Mouse (Mus musculus) hindbrain, embryonic 13.5 days (tissue): ENCODE results near the gene Sbno2. TPM values are rescaled to one million over a fixed set of nuclear protein-coding genes. Genes with fewer than 3 reads are reported as not detected.
"Not testable (repeated sequence)": the region's sequence is repeated elsewhere in the genome, so short reads cannot be mapped to it uniquely, and the experiment has no call there.

ENCODE experiments used
- ATAC-seq: fragments of 200-750 bp; cut with Nextera tagmentation; 2 replicates; pipeline ENCODE4 v1.8.0; 2017; ENCODE audit warnings: moderate TSS enrichment; ENCODE audit not compliant: low FRiP score
- H3K27ac ChIP-seq: fragments of 300-500 bp; sonication (generic); 2 replicates; pipeline ENCODE4 v1.5.1; 2015; ENCODE audit warnings: inconsistent platforms, mild to moderate bottlenecking, moderate library complexity
- H3K27me3 ChIP-seq: fragments of 300-500 bp; sonication (generic); 2 replicates; pipeline ENCODE4 v1.6.1; 2015; ENCODE audit warnings: mild to moderate bottlenecking, inconsistent platforms
- H3K36me3 ChIP-seq: fragments of 300-500 bp; sonication (generic); 2 replicates; pipeline ENCODE4 v1.6.1; 2015; ENCODE audit warnings: mild to moderate bottlenecking, inconsistent platforms
- H3K4me1 ChIP-seq: fragments of 300-500 bp; sonication (generic); replicated peaks from 2 replicates; pipeline ENCODE4 v1.6.1; 2015; ENCODE audit warnings: inconsistent platforms
- H3K4me2 ChIP-seq: fragments of 300-500 bp; sonication (generic); 2 replicates; pipeline ENCODE4 v1.6.1; 2015; ENCODE audit warnings: inconsistent platforms, mild to moderate bottlenecking, moderate library complexity
- H3K4me3 ChIP-seq: fragments of 300-500 bp; sonication (generic); 2 replicates; pipeline ENCODE4 v1.5.1; 2015; ENCODE audit warnings: mild to moderate bottlenecking, inconsistent platforms
- H3K9ac ChIP-seq: fragments of 300-500 bp; sonication (generic); 2 replicates; pipeline ENCODE4 v1.6.1; 2015; ENCODE audit warnings: mild to moderate bottlenecking, inconsistent platforms
- H3K9me3 ChIP-seq: fragments of 300-500 bp; sonication (generic); 2 replicates; pipeline ENCODE4 v1.6.1; 2016; ENCODE audit warnings: inconsistent platforms
- WGBS: fragments of 180-500 bp; shearing (Covaris S2); methylation state at CpG from one replicate; pipeline ENCODE4 v1.1.7; 2015; 5-methylcytosine and 5-hydroxymethylcytosine counted together
- polyA plus RNA-seq: library from polyadenylated mRNA; unstranded; fragments of >200 nt; fragmentation: Nextera tagmentation; extraction: Ambion mirVana; gene quantifications from 2 replicates; pipeline ENCODE4 v1.2.1, GENCODE M21; 2015

The Sbno2 gene
- polyA plus RNA-seq, 1 experiment from 2014 or later = 13.6 TPM

- H3K9ac ChIP-seq = peak overlapping the region; percentile 35
- WGBS = 92% methylated on average over 27 of the region's 27 CpGs
- H3K36me3 ChIP-seq = peaks cover 65% of the 10 kb centered on the region
- ATAC-seq = no peak
- H3K27ac ChIP-seq = no peak overlapping the region
- no peak overlapping the region for H3K4me3 ChIP-seq
- no peaks in the 10 kb centered on the region for H3K27me3 ChIP-seq
- peaks cover 28% of the 10 kb centered on the region for H3K4me1 ChIP-seq
- no peaks in the 10 kb centered on the region for H3K9me3 ChIP-seq
- H3K4me2 ChIP-seq = no peak overlapping the region
Measured at GRCm38 (mm10) chr10:80056976-80057682, 48.2 kb downstream of the Sbno2 start.

GRCm38 (mm10) chr10:80056506-80056905 is 48.9 kb downstream of the Sbno2 start:
- WGBS = 97% methylated on average over 4 of the region's 4 CpGs
- H3K9ac ChIP-seq = no peak overlapping the region
- H3K4me2 ChIP-seq = no peak overlapping the region
- no peaks in the 10 kb centered on the region for H3K27me3 ChIP-seq
- no peak overlapping the region for H3K4me3 ChIP-seq
- H3K4me1 ChIP-seq = peaks cover 28% of the 10 kb centered on the region
- H3K9me3 ChIP-seq = no peaks in the 10 kb centered on the region
- peaks cover 59% of the 10 kb centered on the region for H3K36me3 ChIP-seq
- no peak overlapping the region for H3K27ac ChIP-seq
- no peak for ATAC-seq

- Histone ChIP-seq H3K4me3 (no peak overlapping the region), H3K27ac (no peak overlapping the region; the same call in 1 of the 2 replicates), H3K4me1 (peaks cover 28% of the 10 kb centered on the region), H3K36me3 (peaks cover 53% of the 10 kb centered on the region), H3K9me3 (no peaks in the 10 kb centered on the region), H3K27me3 (no peaks in the 10 kb centered on the region), H3K4me2 (no peak overlapping the region), H3K9ac (peak overlapping the region; percentile 97; the same call in 1 of the 2 replicates)
- no peak for ATAC-seq
- 86% methylated on average over 10 of the region's 10 CpGs for whole genome bisulfite sequencing
Measured at GRCm38 (mm10) chr10:80055891-80056290, 49.5 kb downstream of the Sbno2 start.

GRCm38 (mm10) chr10:80055364-80055763 is 50.0 kb downstream of the Sbno2 start:
- peak overlapping the region; percentile 80 for H3K4me2 ChIP-seq
- peak overlapping the region; percentile 97 for H3K9ac ChIP-seq
- 0 out of 2 replicates have a peak, but pooled peaks cover 1% of the 10 kb centered on the region for H3K27me3 ChIP-seq
- peak overlapping the region; percentile 87 for H3K4me3 ChIP-seq
- no peak overlapping the region; the same call in 1 of the 2 replicates for H3K27ac ChIP-seq
- WGBS = 76% methylated on average over 5 of the region's 5 CpGs
- peaks cover 28% of the 10 kb centered on the region for H3K4me1 ChIP-seq
- ATAC-seq = no peak
- no peaks in the 10 kb centered on the region for H3K9me3 ChIP-seq
- H3K36me3 ChIP-seq = peaks cover 47% of the 10 kb centered on the region

GRCm38 (mm10) chr10:80054911-80055310 is 50.5 kb downstream of the Sbno2 start:
- Histone ChIP-seq H3K4me3 (peak overlapping the region; percentile 87), H3K36me3 (peaks cover 43% of the 10 kb centered on the region), H3K9ac (peak overlapping the region; percentile 97), H3K4me1 (peaks cover 28% of the 10 kb centered on the region), H3K4me2 (peak overlapping the region; percentile 80), H3K27ac (peak overlapping the region; percentile 98)
- not testable (repeated sequence) for ATAC-seq, H3K27me3 ChIP-seq, H3K9me3 ChIP-seq
- WGBS = 21% methylated on average over 3 of the region's 3 CpGs

- peak overlapping the region; percentile 98 for H3K27ac ChIP-seq
- H3K27me3 ChIP-seq = 0 out of 2 replicates have a peak, but pooled peaks cover 5% of the 10 kb centered on the region
- ATAC-seq = peak; percentile 62
- peaks cover 35% of the 10 kb centered on the region for H3K36me3 ChIP-seq
- peak overlapping the region; percentile 87 for H3K4me3 ChIP-seq
- H3K9me3 ChIP-seq = no peaks in the 10 kb centered on the region
- WGBS = 1% methylated on average over 77 of the region's 77 CpGs
- peak overlapping the region; percentile 80 for H3K4me2 ChIP-seq
- H3K9ac ChIP-seq = peak overlapping the region; percentile 97
- peaks cover 28% of the 10 kb centered on the region for H3K4me1 ChIP-seq
Measured at GRCm38 (mm10) chr10:80053831-80054815, 51.2 kb downstream of the Sbno2 start.

GRCm38 (mm10) chr10:80053259-80053780 is 52.1 kb downstream of the Sbno2 start:
- Histone ChIP-seq H3K9me3 (no peaks in the 10 kb centered on the region), H3K4me1 (peaks cover 33% of the 10 kb centered on the region), H3K36me3 (peaks cover 27% of the 10 kb centered on the region), H3K27me3 (0 out of 2 replicates have a peak, but pooled peaks cover 5% of the 10 kb centered on the region), H3K4me3 (peak overlapping the region; percentile 87), H3K4me2 (peak overlapping the region; percentile 80), H3K9ac (peak overlapping the region; percentile 97), H3K27ac (peak overlapping the region; percentile 98)
- WGBS = under 1% methylated on average over 47 of the region's 47 CpGs
- peak; percentile 97 for ATAC-seq

GRCm38 (mm10) chr10:80052374-80052764 is 53.0 kb downstream of the Sbno2 start:
- Histone ChIP-seq H3K27ac (peak overlapping the region; percentile 40; the same call in 1 of the 2 replicates), H3K9ac (no peak overlapping the region), H3K27me3 (0 out of 2 replicates have a peak, but pooled peaks cover 5% of the 10 kb centered on the region), H3K4me1 (peaks cover 42% of the 10 kb centered on the region), H3K36me3 (peaks cover 17% of the 10 kb centered on the region), H3K9me3 (no peaks in the 10 kb centered on the region), H3K4me3 (no peak overlapping the region), H3K4me2 (no peak overlapping the region; the same call in 1 of the 2 replicates)
- ATAC-seq = no peak
- 84% methylated on average over 5 of the region's 5 CpGs for WGBS

- H3K27ac ChIP-seq = peak overlapping the region; percentile 40; the same call in 1 of the 2 replicates
- H3K9me3 ChIP-seq = no peaks in the 10 kb centered on the region
- WGBS = 32% methylated on average over 14 of the region's 14 CpGs
- H3K27me3 ChIP-seq = 0 out of 2 replicates have a peak, but pooled peaks cover 5% of the 10 kb centered on the region
- H3K4me3 ChIP-seq = no peak overlapping the region
- no peak overlapping the region for H3K4me2 ChIP-seq
- peaks cover 46% of the 10 kb centered on the region for H3K4me1 ChIP-seq
- peaks cover 12% of the 10 kb centered on the region for H3K36me3 ChIP-seq
- no peak for ATAC-seq
- no peak overlapping the region for H3K9ac ChIP-seq
Measured at GRCm38 (mm10) chr10:80051618-80052373, 53.6 kb downstream of the Sbno2 start.

GRCm38 (mm10) chr10:80050885-80051617 is 54.3 kb downstream of the Sbno2 start:
- Histone ChIP-seq H3K4me3 (no peak overlapping the region), H3K9ac (0 out of 2 replicates have a peak overlapping the region, but pooled peaks have one; percentile 46), H3K27me3 (0 out of 2 replicates have a peak, but pooled peaks cover 5% of the 10 kb centered on the region), H3K4me2 (no peak overlapping the region), H3K27ac (0 out of 2 replicates have a peak overlapping the region, but pooled peaks have one; percentile 5), H3K4me1 (peaks cover 42% of the 10 kb centered on the region), H3K9me3 (no peaks in the 10 kb centered on the region), H3K36me3 (peaks cover 6% of the 10 kb centered on the region)
- 16% methylated on average over 15 of the region's 15 CpGs for whole genome bisulfite sequencing
- no peak for ATAC-seq

- Histone ChIP-seq H3K4me2 (no peak overlapping the region), H3K9ac (peak overlapping the region; percentile 46), H3K9me3 (no peaks in the 10 kb centered on the region), H3K4me1 (peaks cover 35% of the 10 kb centered on the region), H3K36me3 (no peaks in the 10 kb centered on the region), H3K4me3 (no peak overlapping the region), H3K27me3 (0 out of 2 replicates have a peak, but pooled peaks cover 5% of the 10 kb centered on the region), H3K27ac (no peak overlapping the region)
- no peak for ATAC-seq
- WGBS = 21% methylated on average over 6 of the region's 6 CpGs
Measured at GRCm38 (mm10) chr10:80050244-80050643, 55.1 kb downstream of the Sbno2 start.
